ENCODE assay signal across 22 mouse cellular contexts in the genomic region with DNA sequence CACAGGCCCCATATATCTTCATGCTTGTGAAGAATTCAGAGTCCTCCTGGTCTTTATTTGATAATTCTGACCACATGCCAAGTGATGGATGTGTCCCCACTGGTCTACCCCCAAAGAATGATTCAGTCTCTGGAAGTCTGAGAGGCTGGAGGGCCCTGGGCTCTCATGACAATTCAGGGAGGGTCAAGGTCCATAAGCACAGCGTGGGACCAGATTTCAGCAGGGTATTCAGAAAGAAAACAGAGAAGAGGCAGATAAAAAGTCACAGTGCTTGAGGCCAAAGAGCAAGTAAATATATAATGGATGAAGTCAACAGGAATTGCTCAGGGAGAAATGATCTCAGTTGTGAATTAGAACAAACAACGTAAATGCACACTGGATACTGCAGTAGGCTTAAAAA. TPM values are rescaled to one million over a fixed set of nuclear protein-coding genes. Genes with fewer than 3 reads are reported as not detected.
A peak's percentile ranks its signal among the peaks of the same experiment; 100 is the strongest.
DNase-seq lines count a peak whose midpoint lies in the region; ATAC-seq lines count a peak whose summit lies in the region.
"Had no signal": no experiment of that assay in that cellular context is flagged by ENCODE, and none has a peak within 500 bp of the region (broad histone marks: within the 10 kb centered on the region; RNA-seq: fewer than 3 reads in every experiment).

No protein-coding gene starts in this region.

- peaks cover 3% of the 10 kb centered on the region; the same call in 1 of the 2 replicates for H3K4me1 ChIP-seq in liver, embryonic 11.5 days (replicated peaks; ENCODE audit: control insufficient read depth, insufficient read depth, low read length)
- H3K4me1 ChIP-seq in liver, embryonic 15.5 days (replicated peaks), result peaks cover 3% of the 10 kb centered on the region; the same call in 1 of the 2 replicates
- H3K4me1 ChIP-seq: limb, embryonic 10.5 days had no signal

- H3K4me3 ChIP-seq in liver, embryonic 11.5 days (ENCODE audit: low read depth, low read length), result no peak overlapping the region
- no peak overlapping the region for H3K4me3 ChIP-seq in liver, embryonic 15.5 days (replicated peaks)
- H3K4me3 ChIP-seq: embryonic facial prominence, embryonic 12.5 days; heart, embryonic 15.5 days; hindbrain, embryonic 13.5 days; limb, embryonic 10.5 days; stomach, embryonic 15.5 days had no signal

- H3K4me2 ChIP-seq in liver, embryonic 11.5 days, result no peak overlapping the region
- no peak overlapping the region for H3K4me2 ChIP-seq in liver, embryonic 15.5 days
- H3K4me2 ChIP-seq: embryonic facial prominence, embryonic 12.5 days; heart, embryonic 15.5 days; hindbrain, embryonic 13.5 days; midbrain, embryonic 11.5 days; stomach, embryonic 15.5 days had no signal

- no peaks in the 10 kb centered on the region for H3K36me3 ChIP-seq in liver, embryonic 11.5 days (ENCODE audit: control insufficient read depth, insufficient read depth, low read length)
- no peaks in the 10 kb centered on the region for H3K36me3 ChIP-seq in liver, embryonic 15.5 days (replicated peaks)
- H3K36me3 ChIP-seq: embryonic facial prominence, embryonic 12.5 days; heart, embryonic 15.5 days; hindbrain, embryonic 13.5 days; limb, embryonic 10.5 days; stomach, embryonic 15.5 days had no signal

- no peak overlapping the region for H3K9ac ChIP-seq in liver, embryonic 11.5 days (ENCODE audit: low read depth, low read length)
- no peak overlapping the region for H3K9ac ChIP-seq in liver, embryonic 15.5 days
- H3K9ac ChIP-seq: embryonic facial prominence, embryonic 12.5 days; forebrain, postnatal 0 days; heart, embryonic 15.5 days; hindbrain, embryonic 13.5 days; stomach, embryonic 15.5 days had no signal

- ATAC-seq in liver, embryonic 11.5 days (replicated peaks; ENCODE audit: low FRiP score), result no peak
- peak; percentile 65 for ATAC-seq in liver, embryonic 15.5 days (ENCODE audit: insufficient read depth)
- ATAC-seq: forebrain, postnatal 0 days had no signal

- DNase-seq in embryo, embryonic 10.5 days (ENCODE audit: low spot score), result peak; percentile 17
- DNase-seq in embryo, embryonic 9.5 days (ENCODE audit: extremely low spot score), result no peak
- peak; percentile 12 for DNase-seq in liver
- no peak for DNase-seq in liver, embryonic 11.5 days (ENCODE audit: low spot score)
- DNase-seq in MN1 (ENCODE audit: low spot score), result no peak
- no peak for DNase-seq in urinary bladder, adult 18-20 months (ENCODE audit: low spot score in 2 of 2)
- DNase-seq in cerebellum, postnatal 36 days, result no peak
- DNase-seq: adrenal gland, postnatal 14 days; cerebellum, adult 8-10 months; forebrain, postnatal 0 days; gastrocnemius, postnatal 36 days; heart, postnatal 36 days; lung, adult 18-20 months; lung, postnatal 10 days; thymus, postnatal 4 days had no signal

- no peaks in the 10 kb centered on the region for H3K27me3 ChIP-seq in liver, embryonic 11.5 days (replicated peaks; ENCODE audit: control insufficient read depth, insufficient read depth, low read length)
- H3K27me3 ChIP-seq in liver, embryonic 15.5 days, result no peaks in the 10 kb centered on the region
- H3K27me3 ChIP-seq: embryonic facial prominence, embryonic 12.5 days; heart, embryonic 15.5 days; hindbrain, embryonic 13.5 days; stomach, embryonic 15.5 days had no signal

- no peaks in the 10 kb centered on the region for H3K9me3 ChIP-seq in liver, embryonic 11.5 days (ENCODE audit: control insufficient read depth, low read length)
- no peaks in the 10 kb centered on the region for H3K9me3 ChIP-seq in liver, embryonic 15.5 days (replicated peaks)
- H3K9me3 ChIP-seq: embryonic facial prominence, embryonic 12.5 days; heart, embryonic 15.5 days; hindbrain, embryonic 13.5 days; limb, embryonic 10.5 days; stomach, embryonic 15.5 days had no signal

- WGBS in liver, embryonic 11.5 days, result 69% methylated on average over 2 of the region's 2 CpGs
- WGBS in liver, embryonic 15.5 days (ENCODE audit: insufficient replicate concordance), result 61% methylated on average over 2 of the region's 2 CpGs

- H3K27ac ChIP-seq in liver, embryonic 11.5 days (ENCODE audit: low read depth, low read length), result no peak overlapping the region
- H3K27ac ChIP-seq in liver, embryonic 15.5 days (replicated peaks), result 0 out of 2 replicates have a peak overlapping the region, but pooled peaks have one; percentile 14
- H3K27ac ChIP-seq: embryonic facial prominence, embryonic 12.5 days; heart, embryonic 15.5 days; hindbrain, embryonic 13.5 days; limb, embryonic 10.5 days; stomach, embryonic 15.5 days had no signal

RNA-seq across cellular contexts. Expression of gene Rdx, which starts 15.5 kb away (rescaled TPM):
- 146 and 148 TPM in 2 replicates for polyA plus RNA-seq in liver, embryonic 11.5 days (2014; fragmentation: Nextera tagmentation; extraction: Ambion mirVana)
- polyA plus RNA-seq in liver, embryonic 15.5 days (2015; fragmentation: Nextera tagmentation; extraction: Ambion mirVana), result 51.1 and 55.3 TPM in 2 replicates

Comparison
In these comparisons a context has a peak if more than half of its experiments do, and no peak if none do; other contexts are left out.
1. DNase-seq: peak in embryo, embryonic 10.5 days (single experiment) and liver (single experiment); none in embryo, embryonic 9.5 days (single experiment), liver, embryonic 11.5 days (single experiment), MN1 (single experiment), urinary bladder, adult 18-20 months (0 of 2) and cerebellum, postnatal 36 days (0 of 2).